Mouse (Mus musculus): ENCODE data around the gene Tob2. TPM values are rescaled to one million over a fixed set of nuclear protein-coding genes. Genes with fewer than 3 reads are reported as not detected.

The Tob2 gene
- total and polyA plus RNA-seq, 3 experiments: 5.6 to 25.3 (median 22.0) TPM

GRCm38 (mm10) chr15:81904939-81905338 lies 46.3 kb upstream of the Tob2 start:
- dilution Hi-C loops (cut with MboI; ENCODE audit: extremely low pct_ligation_motif_present, extremely low pct_unique_long_range_greater_than_20kb, low sequenced_read_pairs): no loop called here
- H3K4me2 ChIP-seq (ENCODE audit: insufficient read depth, low read depth, poor library complexity, severe bottlenecking): no peak overlapping the region
- no peaks in the 10 kb centered on the region for H3K9me3 ChIP-seq (replicated peaks; ENCODE audit: low read length)
- H3K4me1 ChIP-seq (ENCODE audit: control insufficient read depth in 1 of 2, insufficient read depth in 2 of 2): peaks cover 0 to 7% of the 10 kb centered on the region in 2 experiments; a peak in 2 of 4 replicates
- no peak overlapping the region for H3K27ac ChIP-seq (ENCODE audit: insufficient read depth, low read depth)
- H3K27me3 ChIP-seq (replicated peaks): no peaks in the 10 kb centered on the region
- H3K9ac ChIP-seq (ENCODE audit: insufficient read depth, low read depth): no peak overlapping the region
- no peak overlapping the region for H3K4me3 ChIP-seq (replicated peaks in 1 of 3; ENCODE audit: low read depth in 2 of 3, low read length in 2 of 3, poor library complexity in 1 of 3)
- H3K79me2 ChIP-seq (replicated peaks; ENCODE audit: control insufficient read depth, extremely low read depth, insufficient read depth, poor library complexity, severe bottlenecking): no peaks in the 10 kb centered on the region
- in situ Hi-C loops (cut with MboI; ENCODE audit: low pct_ligation_motif_present, low pct_unique_long_range_greater_than_20kb, low sequenced_read_pairs): loop anchor here (5.0 to 25.0 kb wide), 2 partner anchors 73 to 193 kb away; no protein-coding TSS in a partner anchor
- peaks cover 83 to 97% of the 10 kb centered on the region in 2 experiments for H3K36me3 ChIP-seq (replicated peaks in 1 of 2; ENCODE audit: control insufficient read depth in 1 of 2, insufficient read depth in 1 of 2, low read length in 1 of 2)
- TF ChIP-seq MAZ (IDR thresholded peaks at IDR 0.05; ENCODE audit: low read depth, low read length): no peak
- peak; percentile 82 to 90 for TF ChIP-seq CTCF (conservative IDR thresholded peaks at IDR 0.05 in 1 of 2, IDR thresholded peaks at IDR 0.05 in 1 of 2; ENCODE audit: low read depth in 2 of 2, low read length in 2 of 2)
- TF ChIP-seq TCF12 (IDR thresholded peaks at IDR 0.05; ENCODE audit: low read depth, low read length): no peak
- no peak for TF ChIP-seq CHD1 (IDR thresholded peaks at IDR 0.05; ENCODE audit: low read depth, low read length)
- TF ChIP-seq CHD2 (IDR thresholded peaks at IDR 0.05; ENCODE audit: low read length): no peak
- peak; percentile 66 for TF ChIP-seq SMC3 (IDR thresholded peaks at IDR 0.05; ENCODE audit: low read depth, low read length)
- TF ChIP-seq SIN3A (IDR thresholded peaks at IDR 0.05; ENCODE audit: low read length): no peak
- TF ChIP-seq E2F4 (IDR thresholded peaks at IDR 0.05; ENCODE audit: insufficient replicate concordance, low read depth, low read length): no peak
- TF ChIP-seq ZMIZ1 (IDR thresholded peaks at IDR 0.05; ENCODE audit: low read depth, low read length): no peak
- peak; percentile 77 for TF ChIP-seq RAD21 (IDR thresholded peaks at IDR 0.05; ENCODE audit: low read depth, low read length)
- TF ChIP-seq POLR2A (IDR thresholded peaks at IDR 0.05; ENCODE audit: low read depth, low read length): no peak
- no peak for TF ChIP-seq ZC3H11A (IDR thresholded peaks at IDR 0.05; ENCODE audit: low read depth, low read length)
- no peak for TF ChIP-seq MEF2A (IDR thresholded peaks at IDR 0.05; ENCODE audit: borderline replicate concordance, low read depth, low read length)
- DNase-seq (ENCODE audit: extremely low read depth): peak; percentile 76

GRCm38 (mm10) chr15:81898751-81899150 lies 40.2 kb upstream of the Tob2 start:
- dilution Hi-C loops (cut with MboI; ENCODE audit: extremely low pct_ligation_motif_present, extremely low pct_unique_long_range_greater_than_20kb, low sequenced_read_pairs) (no loop called here), in situ Hi-C loops (cut with MboI; ENCODE audit: low pct_ligation_motif_present, low pct_unique_long_range_greater_than_20kb, low sequenced_read_pairs) (no loop called here)
- no peak overlapping the region for H3K4me2 ChIP-seq (ENCODE audit: insufficient read depth, low read depth, poor library complexity, severe bottlenecking)
- H3K27me3 ChIP-seq (replicated peaks): no peaks in the 10 kb centered on the region
- H3K36me3 ChIP-seq (replicated peaks in 1 of 2; ENCODE audit: control insufficient read depth in 1 of 2, insufficient read depth in 1 of 2, low read length in 1 of 2): peaks cover 77 to 94% of the 10 kb centered on the region in 2 experiments
- H3K9me3 ChIP-seq (replicated peaks; ENCODE audit: low read length): no peaks in the 10 kb centered on the region
- no peak overlapping the region for H3K27ac ChIP-seq (ENCODE audit: insufficient read depth, low read depth)
- H3K4me1 ChIP-seq (ENCODE audit: control insufficient read depth in 1 of 2, insufficient read depth in 2 of 2): no peaks in the 10 kb centered on the region
- no peak for DNase-seq (ENCODE audit: extremely low read depth)
- no peaks in the 10 kb centered on the region for H3K79me2 ChIP-seq (replicated peaks; ENCODE audit: control insufficient read depth, extremely low read depth, insufficient read depth, poor library complexity, severe bottlenecking)
- no peak overlapping the region for H3K4me3 ChIP-seq (replicated peaks in 1 of 3; ENCODE audit: low read depth in 2 of 3, low read length in 2 of 3, poor library complexity in 1 of 3)
- no peak overlapping the region for H3K9ac ChIP-seq (ENCODE audit: insufficient read depth, low read depth)
- no peak for TF ChIP-seq HCFC1 (IDR thresholded peaks at IDR 0.05; ENCODE audit: low read depth, low read length)
- no peak for TF ChIP-seq NELFE (IDR thresholded peaks at IDR 0.05; ENCODE audit: low read depth, low read length)
- TF ChIP-seq KAT2A (IDR thresholded peaks at IDR 0.05; ENCODE audit: insufficient replicate concordance, low read length): no peak
- TF ChIP-seq SIN3A (IDR thresholded peaks at IDR 0.05; ENCODE audit: low read length): no peak
- TF ChIP-seq ELF1 (IDR thresholded peaks at IDR 0.05; ENCODE audit: low read depth, low read length): no peak
- no peak for TF ChIP-seq JUN (IDR thresholded peaks at IDR 0.05; ENCODE audit: insufficient read depth, low read depth, low read length)
- no peak for TF ChIP-seq RCOR1 (conservative IDR thresholded peaks at IDR 0.05; ENCODE audit: low read depth, low read length)
- no peak for TF ChIP-seq USF2 (conservative IDR thresholded peaks at IDR 0.05; ENCODE audit: low read depth, low read length)
- no peak for TF ChIP-seq UBTF (IDR thresholded peaks at IDR 0.05; ENCODE audit: low read depth, low read length)
- TF ChIP-seq JUND (conservative IDR thresholded peaks at IDR 0.05; ENCODE audit: low read depth, low read length): no peak
- TF ChIP-seq ZC3H11A (IDR thresholded peaks at IDR 0.05; ENCODE audit: low read depth, low read length): no peak

Data from CH12.LX (cell line).